Mouse (Mus musculus) left cerebral cortex, postnatal 25 days (tissue): ENCODE measurements around the gene Spag4. TPM values are rescaled to one million over a fixed set of nuclear protein-coding genes. Genes with fewer than 3 reads are reported as not detected.

ENCODE experiments used
- DNase-seq, 2 experiments: peaks; one replicate each; pipeline ENCODE4 v3.0.0; 2022; ENCODE audit warnings: low spot score in 2 of 2, mixed read lengths in 1 of 2
- intact Hi-C: fragments of 180-260 bp; cut with DNase I; formaldehyde crosslinking; loops from one replicate; pipeline ENCODE4 v1.15.1; 2025
- total RNA-seq, 2 experiments: library from RNA; stranded (reverse); gene quantifications; 2 replicates each; pipeline ENCODE4 v1.2.3; 2021

Spag4 gene
- 1 to 10 TPM; 3.6 to 4.2 TPM for total RNA-seq

GRCm38 (mm10) chr2:156065099-156066041 lies at the start of gene Spag4:
Spag4 (plus strand) TSS chr2:156065175.
- peak; percentile 61 to 67 for DNase-seq
- intact Hi-C loops: no loop called here

DNA sequence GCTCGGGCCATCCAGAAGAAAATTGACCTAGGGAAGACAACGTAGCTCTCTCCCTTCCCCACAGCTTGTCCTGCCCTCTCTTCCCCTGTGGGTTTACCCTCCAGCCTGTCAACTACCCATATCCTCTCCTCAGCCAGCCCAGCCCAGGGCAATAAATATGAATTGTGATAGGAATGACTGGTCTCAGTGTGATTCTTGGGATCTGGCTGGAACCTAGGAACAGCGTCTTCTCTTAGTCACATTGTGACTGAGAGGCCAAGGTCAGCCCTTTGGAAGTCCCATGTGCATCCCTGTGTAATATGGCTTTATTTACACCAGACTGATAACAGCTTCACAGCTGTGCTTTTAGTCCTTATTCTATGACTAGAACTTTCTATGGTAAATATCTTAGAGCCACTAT lies 46.9 kb upstream of the Spag4 start:
- no peak for DNase-seq
- intact Hi-C loops: no loop called here

DNA sequence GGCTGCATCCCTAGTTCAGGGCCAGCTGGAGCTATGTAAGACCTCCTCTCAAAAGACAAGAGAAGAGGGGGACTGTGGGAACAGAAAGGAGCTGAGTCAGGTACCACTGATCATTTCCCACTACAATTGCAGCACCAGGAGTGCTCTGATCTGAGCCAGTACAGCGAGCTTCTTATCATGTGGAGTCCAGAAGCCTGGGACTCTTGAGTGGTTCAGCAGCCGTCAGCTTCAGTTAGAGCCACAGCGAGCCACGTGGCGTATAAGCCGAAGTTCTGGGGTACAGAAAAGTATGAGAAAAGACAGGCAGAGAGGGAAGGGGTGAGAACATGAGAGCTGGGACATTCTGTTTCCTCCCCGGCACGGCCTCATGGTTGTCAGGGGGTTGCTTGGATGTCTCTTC lies 43.8 kb upstream of the Spag4 start:
- intact Hi-C loops: no loop called here
- DNase-seq: no peak

DNA sequence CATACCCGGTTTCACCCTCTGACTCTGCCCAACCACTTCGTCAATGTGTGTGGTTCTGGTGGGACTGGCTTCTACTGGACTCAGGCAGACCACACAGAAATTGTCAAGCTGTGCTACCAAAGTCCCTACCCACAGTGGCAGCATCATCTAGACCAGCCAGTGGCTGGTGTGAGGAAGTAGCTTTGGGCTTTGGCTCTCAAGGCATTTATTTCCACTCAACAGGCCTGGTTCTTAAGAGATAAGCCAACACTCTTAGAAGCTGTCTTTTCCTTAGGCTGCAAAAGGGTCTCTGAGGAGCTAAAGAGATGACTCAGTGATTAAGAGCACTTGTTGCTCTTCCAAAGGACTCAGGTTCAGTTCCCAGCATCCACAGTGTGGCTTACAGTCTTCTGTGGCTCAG lies 43.2 kb upstream of the Spag4 start:
- intact Hi-C loops: no loop called here
- DNase-seq: no peak

DNA sequence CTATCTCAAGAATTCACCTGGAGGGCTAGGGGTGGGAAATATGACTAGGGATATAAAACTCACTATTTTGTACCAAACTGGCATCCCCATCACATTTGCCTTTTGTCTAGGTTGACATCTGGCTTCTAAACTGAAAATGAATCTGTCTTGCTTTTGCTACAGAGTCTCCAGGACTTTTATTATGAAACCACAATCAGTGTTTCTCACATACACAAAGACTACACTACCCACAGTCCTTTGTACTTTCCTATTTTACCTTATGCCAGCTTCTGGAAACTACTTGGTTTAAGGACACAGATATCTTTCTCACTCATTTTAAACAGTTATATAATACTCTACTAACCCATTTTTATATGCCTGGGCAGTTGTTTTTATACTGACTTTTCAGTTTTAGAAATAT lies 39.5 kb upstream of the Spag4 start:
- no peak for DNase-seq
- intact Hi-C loops: no loop called here

GRCm38 (mm10) chr2:156039390-156039789 lies 25.6 kb upstream of the Spag4 start:
- DNase-seq: no peak

GRCm38 (mm10) chr2:156042903-156043302 lies 22.1 kb upstream of the Spag4 start:
- intact Hi-C loops: no loop called here
- no peak for DNase-seq

More at GRCm38 (mm10) chr2:156039390-156039789, 25.6 kb upstream of the Spag4 start:
- intact Hi-C loops: no loop called here

- no peak for DNase-seq
- intact Hi-C loops: no loop called here
Observed at GRCm38 (mm10) chr2:156047929-156048328, 17.0 kb upstream of the Spag4 start.

- no peak for DNase-seq
- intact Hi-C loops: no loop called here
Observed at GRCm38 (mm10) chr2:156052816-156053215, 12.2 kb upstream of the Spag4 start, which contains the start of gene Fer1l4. Fer1l4 (minus strand) TSS chr2:156052947.

DNA sequence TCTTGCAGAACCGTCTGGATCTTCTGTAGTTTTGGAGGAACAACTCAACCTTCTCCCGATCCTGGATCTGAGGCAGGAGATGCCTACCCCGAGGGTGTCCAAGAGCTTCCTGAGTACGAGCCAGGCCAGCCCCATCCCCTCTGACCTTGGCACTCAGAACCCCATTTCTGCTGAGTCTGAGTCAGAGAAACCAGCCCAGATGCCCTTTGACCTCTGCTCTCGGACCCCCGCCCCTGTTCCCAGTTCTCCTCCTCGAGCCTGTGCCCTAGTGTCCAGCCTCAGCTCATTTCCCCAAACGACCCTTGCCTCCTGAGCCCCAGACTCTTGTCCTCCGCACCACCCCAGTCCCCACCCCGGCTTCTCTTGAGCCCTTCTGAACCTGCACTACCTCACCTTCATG lies 1.2 kb downstream of the Spag4 start:
- intact Hi-C loops: no loop called here
- DNase-seq: no peak

GRCm38 (mm10) chr2:156067916-156068315 lies 2.9 kb downstream of the Spag4 start:
- DNase-seq: no peak
- intact Hi-C loops: no loop called here

GRCm38 (mm10) chr2:156071236-156071635 lies 6.3 kb downstream of the Spag4 start:
- intact Hi-C loops: no loop called here
- DNase-seq: no peak

- intact Hi-C loops: no loop called here
- DNase-seq: no peak
Observed at GRCm38 (mm10) chr2:156073725-156074124, 8.8 kb downstream of the Spag4 start.

- no peak for DNase-seq
- intact Hi-C loops: no loop called here
Observed at GRCm38 (mm10) chr2:156077461-156077860, 12.5 kb downstream of the Spag4 start.

DNA sequence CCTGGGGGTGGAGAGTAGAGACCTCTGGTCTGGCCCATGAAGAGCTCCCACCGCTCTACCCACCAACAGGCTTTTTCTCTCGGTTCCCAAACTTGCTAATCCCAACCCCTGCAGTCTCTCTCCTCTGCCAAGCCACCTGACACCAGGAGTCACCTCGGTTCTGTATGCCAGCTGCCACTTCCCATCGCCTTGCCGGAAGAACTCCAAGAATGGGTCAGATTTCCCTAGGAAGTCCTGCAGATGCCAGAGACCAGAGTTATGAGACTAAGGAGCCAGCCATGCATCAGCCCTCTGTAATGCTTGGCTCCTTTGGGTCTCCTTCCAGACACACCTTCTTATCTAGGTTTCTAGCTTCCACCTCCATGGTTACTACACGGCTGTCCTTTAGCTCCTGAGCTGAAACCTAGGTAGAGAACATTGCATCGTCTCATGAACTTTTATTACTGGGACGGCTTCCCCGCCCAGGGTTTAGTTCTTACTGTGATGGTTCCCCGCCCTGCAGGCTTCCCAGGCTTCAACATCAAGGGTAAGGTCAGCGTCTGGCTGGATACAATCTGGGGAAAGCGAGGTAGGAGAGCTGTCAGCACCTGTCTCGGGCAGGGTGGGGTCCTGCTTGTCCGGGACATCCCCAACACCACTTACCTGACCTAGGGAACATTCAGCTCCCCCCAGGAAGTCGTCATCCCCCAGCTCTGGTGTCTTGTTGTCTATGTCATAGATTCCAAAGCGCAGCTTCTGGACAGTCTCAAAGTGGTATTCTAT lies 13.6 kb downstream of the Spag4 start:
- intact Hi-C loops: no loop called here
- DNase-seq: no peak

DNA sequence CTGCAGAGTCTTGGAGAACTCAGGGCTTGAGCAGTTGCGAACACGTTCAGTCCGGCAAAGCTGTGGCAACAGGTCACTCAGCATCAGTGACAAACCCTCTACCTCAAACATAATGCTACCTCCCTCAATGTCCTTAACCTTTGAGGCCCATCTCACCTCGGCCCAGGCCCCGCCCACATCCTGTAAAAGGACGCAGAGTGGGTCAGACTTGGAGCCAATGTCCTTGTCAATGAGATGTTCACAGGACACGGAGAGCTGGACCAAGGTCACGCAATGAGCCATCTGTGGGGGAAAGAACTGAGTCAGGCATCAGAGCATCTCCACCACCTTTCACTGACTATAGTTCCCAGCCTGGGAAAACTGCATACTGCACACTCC lies 14.2 kb downstream of the Spag4 start:
- no peak for DNase-seq
- intact Hi-C loops: no loop called here

GRCm38 (mm10) chr2:156079674-156080073 lies 14.7 kb downstream of the Spag4 start:
- intact Hi-C loops: no loop called here
- DNase-seq: no peak

DNA sequence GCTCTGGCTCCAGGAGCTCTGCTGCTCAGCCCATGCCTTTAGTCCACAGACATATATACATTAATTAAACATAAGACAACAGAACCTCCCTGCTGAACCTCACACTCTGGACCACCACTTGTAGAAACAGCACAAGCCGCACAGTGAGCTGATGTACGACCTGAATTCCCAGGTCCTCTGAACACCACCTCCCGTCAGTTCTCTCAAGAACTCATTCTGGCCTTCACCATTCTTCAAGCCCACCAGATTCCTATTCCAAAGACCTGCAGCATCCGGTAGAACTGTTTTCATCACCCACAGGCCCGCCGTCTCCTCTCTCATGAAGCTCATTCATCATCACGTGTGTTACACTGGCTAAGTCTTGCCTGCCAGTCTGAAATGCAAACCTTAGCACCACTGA lies 15.4 kb downstream of the Spag4 start:
- DNase-seq: no peak
- intact Hi-C loops: no loop called here

- DNase-seq: no peak
- intact Hi-C loops: no loop called here
Observed at GRCm38 (mm10) chr2:156084541-156084940, 19.6 kb downstream of the Spag4 start.

- no peak for DNase-seq
- intact Hi-C loops: no loop called here
Observed at GRCm38 (mm10) chr2:156087391-156088110, 22.6 kb downstream of the Spag4 start.
